8 mouse cellular contexts compared by ENCODE assay signal in genomic region chrX:10714696-10715140, GRCm38 (mm10). TPM values are rescaled to one million over a fixed set of nuclear protein-coding genes. Genes with fewer than 3 reads are reported as not detected.
DNase-seq lines count a peak whose midpoint lies in the region; ATAC-seq lines count a peak whose summit lies in the region.

Gene Mid1ip1, plus strand, starts transcription at chrX:10715013.

- DNase-seq in T-cell, adult 2 months (ENCODE audit: low spot score), result peak; percentile 18
- DNase-seq in cerebellum, postnatal 4 days (ENCODE audit: low spot score in 2 of 2), result peak; percentile 26 to 69
- DNase-seq in gastrocnemius, adult 18-20 months (ENCODE audit: low spot score), result peak; percentile 89
- peak; percentile 17 to 45 for DNase-seq in layer of hippocampus, postnatal 36 days
- DNase-seq in lung, postnatal 36 days, result peak; percentile 95
- DNase-seq in retina, postnatal 1 day, result peak; percentile 95
- peak; percentile 36 for DNase-seq in thymus, postnatal 4 days

- peak within 1 kb of the TSS; percentile 12; the same call in 1 of the 2 replicates for H3K4me3 ChIP-seq in hindbrain, embryonic 15.5 days

- no peaks in the 10 kb centered on the region for H3K9me3 ChIP-seq in hindbrain, embryonic 15.5 days

- H3K36me3 ChIP-seq in hindbrain, embryonic 15.5 days, result no peaks in the 10 kb centered on the region

- no peak within 1 kb of the TSS for H3K9ac ChIP-seq in hindbrain, embryonic 15.5 days

- no peaks in the 10 kb centered on the region for H3K4me1 ChIP-seq in hindbrain, embryonic 15.5 days (replicated peaks)

- peak; percentile 68 for ATAC-seq in hindbrain, embryonic 15.5 days (ENCODE audit: low FRiP score, low read depth)

- H3K4me2 ChIP-seq in hindbrain, embryonic 15.5 days, result peak within 1 kb of the TSS; percentile 34

- H3K27me3 ChIP-seq in hindbrain, embryonic 15.5 days, result no peaks in the 10 kb centered on the region

- peak within 1 kb of the TSS; percentile 30 for H3K27ac ChIP-seq in hindbrain, embryonic 15.5 days (replicated peaks)

- WGBS in hindbrain, embryonic 15.5 days, result 25% methylated on average over 12 of the region's 12 CpGs

RNA-seq across cellular contexts. Expression of gene Mid1ip1, which starts in this region (rescaled TPM):
- 10 to 100 TPM; 28.5 to 31.9 TPM for total RNA-seq in gastrocnemius, adult 18-20 months (2021)
- polyA plus RNA-seq in hindbrain, embryonic 15.5 days (2015; fragmentation: Nextera tagmentation; extraction: Ambion mirVana), result 118 and 122 TPM in 2 replicates
- 10 to 100 TPM; 85.9 to 87.8 TPM for total RNA-seq in layer of hippocampus, postnatal 36 days (2021)

Comparison
In these comparisons a context has a peak if more than half of its experiments do, and no peak if none do; other contexts are left out.
1. Peak in every context shown above with its lines: DNase-seq, ATAC-seq, H3K4me3 ChIP-seq and H3K27ac ChIP-seq.
2. DNase-seq: peak in every context shown above with its lines; median percentile 95 in lung, postnatal 36 days; 95 in retina, postnatal 1 day; 89 in gastrocnemius, adult 18-20 months; 48 in cerebellum, postnatal 4 days; 36 in thymus, postnatal 4 days; 31 in layer of hippocampus, postnatal 36 days; 18 in T-cell, adult 2 months.